Mouse (Mus musculus) lung, postnatal 14 days (tissue): ENCODE measurements around the gene Rpl3l.
"Not testable (repeated sequence)": the region's sequence is repeated elsewhere in the genome, so short reads cannot be mapped to it uniquely, and the experiment has no call there.

Source experiments
- DNase-seq: peaks from one replicate; pipeline ENCODE4 v3.0.0; 2021

Gene Rpl3l

DNA sequence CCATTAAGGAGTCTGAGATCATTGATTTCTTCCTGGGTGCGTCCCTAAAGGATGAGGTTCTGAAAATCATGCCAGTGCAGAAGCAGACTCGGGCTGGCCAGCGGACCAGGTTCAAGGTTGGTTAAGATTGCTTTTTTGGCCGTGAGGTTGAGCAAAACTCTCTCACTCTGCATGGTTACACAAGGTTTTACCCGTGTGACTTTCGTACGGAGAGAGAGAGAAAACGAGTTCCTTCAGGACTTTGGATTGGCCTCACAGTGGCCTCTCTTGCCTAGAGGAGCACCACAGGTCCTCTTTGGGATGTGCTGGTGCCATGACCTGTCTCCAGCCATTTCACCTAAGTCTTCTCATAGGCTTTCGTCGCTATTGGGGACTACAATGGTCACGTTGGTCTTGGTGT is 7.0 kb upstream of the Rpl3l start:
- DNase-seq, result not testable (repeated sequence)

GRCm38 (mm10) chr17:24721383-24721955 is 6.2 kb upstream of the Rpl3l start:
- not testable (repeated sequence) for DNase-seq

DNA sequence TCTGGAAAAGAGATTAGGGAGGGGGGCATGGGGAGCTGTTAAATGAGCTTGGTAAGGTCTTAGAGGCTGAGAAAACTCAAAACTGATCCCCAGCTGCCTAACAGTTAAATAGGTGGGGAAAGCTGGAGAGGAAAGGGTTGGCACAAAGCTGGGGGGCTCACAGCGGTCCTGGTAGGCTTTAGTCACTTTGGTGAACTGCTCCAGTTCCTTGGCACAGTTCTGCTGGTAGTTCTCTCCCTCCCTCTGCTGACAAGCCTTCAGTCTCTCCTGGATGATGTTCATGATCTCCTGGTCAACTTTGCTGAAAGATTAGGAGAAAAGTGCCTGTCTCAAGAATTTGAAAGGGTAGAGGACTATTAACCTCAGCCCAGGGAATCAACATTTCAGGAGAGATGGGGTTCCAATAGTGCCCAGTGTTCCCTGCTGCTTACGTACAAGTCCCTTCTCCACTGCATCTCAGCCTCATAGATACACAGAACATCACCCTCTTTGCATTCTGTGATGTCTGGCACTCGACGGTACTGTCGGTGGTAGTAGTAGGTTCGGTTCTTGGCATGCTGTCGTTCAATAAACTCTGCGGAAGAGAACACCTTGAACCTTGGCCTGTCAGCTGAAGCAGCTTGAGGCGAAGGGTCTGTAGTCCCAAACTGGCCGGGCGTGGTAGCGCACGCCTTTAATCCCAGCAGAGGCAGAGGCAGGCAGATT is 5.2 kb upstream of the Rpl3l start:
- no peak for DNase-seq

DNA sequence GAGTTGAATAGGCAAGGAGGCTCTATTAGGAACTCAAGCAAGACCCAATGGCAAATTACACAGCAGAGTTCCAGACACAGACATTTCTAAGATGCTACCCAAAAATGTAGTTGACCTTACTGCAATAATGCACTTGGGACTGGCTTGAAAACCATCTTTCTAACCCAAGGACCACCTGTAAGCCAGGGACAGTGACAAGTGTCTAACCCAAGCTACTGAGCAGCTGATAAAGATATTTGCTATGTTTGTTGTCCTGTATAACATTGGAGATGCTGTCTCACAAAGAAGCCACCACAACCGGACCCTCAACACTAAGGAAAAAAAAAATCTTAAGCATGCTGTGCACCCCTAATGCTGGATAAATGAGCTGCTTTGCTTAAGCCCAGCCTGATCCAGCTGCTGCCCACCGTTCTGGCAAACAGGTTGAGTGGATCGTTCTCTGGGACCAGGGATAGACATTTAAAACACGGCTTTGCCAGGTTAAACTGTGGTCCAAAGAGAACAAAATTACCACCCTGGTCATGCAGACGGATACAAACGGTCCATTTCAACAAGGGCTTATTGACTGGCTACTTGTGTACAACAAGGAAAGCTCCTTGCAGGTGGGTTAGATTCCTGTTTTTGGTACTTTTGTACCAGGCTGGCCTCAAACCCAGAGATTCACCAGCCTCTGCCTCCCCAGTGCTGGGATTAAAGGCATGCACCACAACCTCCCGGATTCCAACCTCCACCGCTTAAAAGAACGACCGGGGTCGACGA is 4.3 kb upstream of the Rpl3l start:
- DNase-seq, result no peak

- DNase-seq, result no peak
These were observed 3.8 kb upstream of the Rpl3l start for GRCm38 (mm10) chr17:24723881-24724180.

GRCm38 (mm10) chr17:24724184-24724583 is 3.4 kb upstream of the Rpl3l start, which contains the start of gene Ndufb10:
Ndufb10 (minus strand) TSS chr17:24724478.
- peak; percentile 99 for DNase-seq

DNA sequence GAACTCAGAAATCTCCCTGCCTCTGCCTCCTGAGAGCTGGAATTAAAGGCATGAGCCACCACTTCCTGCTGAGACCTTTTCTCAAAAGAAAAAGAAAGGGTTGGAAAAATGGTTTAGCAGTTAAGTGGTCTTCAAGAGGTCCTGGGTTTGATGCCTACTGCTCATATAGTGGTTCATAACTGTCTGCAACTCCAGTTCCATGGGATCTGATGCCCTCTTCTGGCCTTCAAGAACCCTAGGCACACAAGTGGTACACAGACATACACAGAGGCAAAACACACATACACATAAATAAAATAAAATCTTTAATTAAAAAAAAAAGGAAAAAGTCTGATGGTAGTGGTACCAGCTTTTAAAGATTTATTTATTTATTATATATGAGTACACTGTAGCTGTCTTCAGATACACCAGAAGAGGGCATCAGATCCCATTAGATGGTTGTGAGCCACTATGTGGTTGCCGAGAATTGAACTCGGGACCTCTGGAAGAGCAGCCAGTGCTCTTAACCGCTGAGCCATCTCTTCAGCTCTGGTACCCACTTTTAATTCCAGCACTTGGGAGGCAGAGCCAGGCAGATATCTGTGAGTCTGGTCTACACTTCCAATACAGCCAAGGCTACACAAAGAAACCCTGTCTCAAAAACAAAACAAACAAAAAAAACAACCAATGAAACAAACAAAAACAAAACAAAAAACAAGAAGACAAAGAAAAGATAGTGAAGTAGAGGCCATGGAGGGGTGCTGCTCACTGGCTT is 1.8 kb upstream of the Rpl3l start:
- DNase-seq, result no peak

DNA sequence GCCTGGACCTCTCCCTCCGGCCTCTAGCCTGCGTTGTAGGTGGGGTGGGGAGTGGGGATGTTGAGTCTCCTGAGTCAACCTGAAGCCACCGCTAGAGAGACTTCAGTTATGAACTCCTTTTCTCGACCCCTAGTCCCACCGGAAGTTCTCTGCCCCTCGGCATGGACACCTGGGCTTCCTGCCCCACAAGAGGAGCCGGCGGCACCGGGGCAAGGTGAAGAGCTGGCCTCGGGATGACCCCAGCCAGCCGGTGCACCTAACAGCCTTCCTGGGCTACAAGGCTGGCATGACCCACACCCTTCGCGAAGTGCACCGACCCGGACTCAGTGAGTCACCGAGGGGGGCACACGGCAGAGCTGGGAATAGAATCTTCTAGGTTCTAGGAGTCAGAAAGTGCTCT is 564 bp downstream of the Rpl3l start:
- DNase-seq, result no peak

DNA sequence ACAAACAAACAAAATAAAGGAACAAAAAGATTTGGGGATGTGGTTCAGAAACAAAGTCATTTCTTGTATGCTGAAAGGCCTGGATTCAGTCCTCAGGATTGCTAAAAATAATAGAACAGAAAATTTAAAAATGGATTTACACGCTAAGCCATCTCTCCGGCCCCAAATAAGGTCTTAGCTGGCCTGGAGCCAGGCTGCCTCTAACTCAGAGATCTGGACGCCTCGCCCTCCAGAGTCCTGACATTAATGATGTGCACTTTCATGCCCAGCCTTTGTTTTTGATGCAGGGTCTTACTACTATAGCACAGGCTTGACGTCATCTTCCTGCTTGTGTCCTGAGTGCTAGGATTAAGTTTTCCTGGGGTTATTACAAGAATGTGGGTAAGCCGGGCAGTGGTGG is 1.4 kb downstream of the Rpl3l start:
- DNase-seq, result no peak

DNA sequence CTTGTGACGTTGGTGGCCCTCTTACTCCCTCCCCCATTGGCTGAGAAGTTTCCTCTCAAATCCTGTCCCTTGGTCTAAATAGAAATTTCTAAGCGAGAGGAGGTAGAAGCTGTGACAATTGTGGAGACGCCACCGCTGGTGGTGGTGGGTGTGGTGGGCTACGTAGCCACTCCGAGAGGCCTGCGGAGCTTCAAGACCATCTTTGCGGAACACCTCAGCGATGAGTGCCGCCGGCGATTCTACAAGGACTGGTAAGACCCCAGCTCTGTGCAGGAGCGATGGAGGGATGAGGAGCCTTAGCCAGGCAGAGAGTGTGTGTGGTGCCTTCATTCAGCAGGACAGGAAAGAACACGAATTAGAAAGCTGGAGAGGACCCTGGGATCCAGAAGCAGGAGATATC is 3.2 kb downstream of the Rpl3l start:
- no peak for DNase-seq

GRCm38 (mm10) chr17:24732233-24732935 is 4.8 kb downstream of the Rpl3l start:
- DNase-seq, result no peak

DNA sequence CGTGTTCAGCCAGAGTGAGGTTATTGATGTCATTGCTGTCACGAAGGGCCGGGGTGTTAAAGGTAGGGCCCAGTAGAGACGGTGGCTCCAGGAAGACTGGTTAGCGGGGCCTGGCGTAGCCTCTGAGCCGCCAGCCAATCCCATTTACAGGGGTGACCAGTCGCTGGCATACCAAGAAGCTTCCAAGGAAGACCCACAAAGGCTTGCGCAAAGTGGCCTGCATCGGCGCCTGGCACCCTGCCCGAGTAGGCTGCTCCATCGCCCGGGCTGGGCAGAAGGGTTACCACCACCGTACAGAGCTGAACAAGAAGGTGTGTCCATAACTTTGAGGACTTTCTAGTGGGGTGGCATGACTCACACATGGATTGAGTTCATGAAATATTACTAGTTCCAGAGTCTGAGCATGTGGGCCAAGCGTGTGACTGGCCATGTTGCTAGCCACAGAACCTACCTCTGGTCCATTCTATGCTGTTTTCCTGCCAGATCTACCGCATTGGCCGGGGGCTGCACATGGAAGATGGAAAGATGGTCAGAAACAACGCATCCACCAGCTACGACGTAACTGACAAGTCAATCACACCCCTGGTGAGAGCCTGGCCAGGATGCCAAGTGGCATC is 5.9 kb downstream of the Rpl3l start:
- DNase-seq, result no peak

GRCm38 (mm10) chr17:24734513-24734912 is 6.9 kb downstream of the Rpl3l start:
- DNase-seq, result no peak

DNA sequence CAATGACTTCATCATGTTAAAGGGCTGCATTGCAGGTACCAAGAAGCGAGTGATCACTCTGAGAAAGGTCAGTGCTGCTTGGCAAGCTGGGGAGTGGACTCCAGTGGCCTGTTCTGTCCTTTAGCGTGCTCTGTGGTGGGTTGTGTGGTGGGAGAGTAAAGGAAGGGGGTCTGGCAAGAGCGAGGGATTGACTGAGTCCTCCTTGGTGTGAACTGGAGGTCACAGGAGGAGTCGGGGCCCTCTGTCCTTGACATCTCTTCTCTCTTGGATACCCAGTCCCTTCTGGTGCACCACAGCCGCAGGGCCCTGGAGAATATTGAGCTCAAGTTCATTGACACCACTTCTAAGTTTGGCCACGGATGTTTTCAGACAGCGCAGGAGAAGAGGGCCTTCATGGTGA is 7.8 kb downstream of the Rpl3l start:
- no peak for DNase-seq

GRCm38 (mm10) chr17:24736330-24737051 is 8.9 kb downstream of the Rpl3l start, which contains the start of gene Msrb1:
Msrb1 (plus strand) TSS chr17:24736642.
- peak; percentile 96 for DNase-seq

GRCm38 (mm10) chr17:24737135-24737810 is 9.7 kb downstream of the Rpl3l start:
- no peak for DNase-seq

- no peak for DNase-seq
These were observed 10.6 kb downstream of the Rpl3l start for GRCm38 (mm10) chr17:24738238-24738637.

GRCm38 (mm10) chr17:24739926-24740325 is 12.3 kb downstream of the Rpl3l start:
- DNase-seq, result no peak

- no peak for DNase-seq
These were observed 14.7 kb downstream of the Rpl3l start for GRCm38 (mm10) chr17:24742307-24742706.

DNA sequence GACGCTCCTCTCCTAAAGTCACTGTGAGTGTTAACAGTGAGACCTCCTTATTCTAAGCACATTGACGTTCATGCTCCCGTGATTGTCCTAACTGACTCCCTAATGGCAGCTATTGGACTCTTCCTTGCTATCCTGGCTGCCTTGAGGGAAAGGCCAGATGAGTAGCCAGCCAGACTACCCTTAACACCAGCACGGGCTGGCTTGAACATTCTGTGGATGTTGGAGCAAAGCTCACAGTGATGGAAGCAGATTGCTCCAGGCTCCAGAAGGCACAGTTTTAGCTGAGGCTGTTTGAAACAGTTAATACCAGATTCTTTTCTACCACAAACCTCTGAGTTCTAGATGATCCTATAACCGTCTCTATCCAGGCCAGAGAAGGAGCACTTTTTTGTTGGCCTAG is 16.3 kb downstream of the Rpl3l start:
- DNase-seq, result no peak

DNA sequence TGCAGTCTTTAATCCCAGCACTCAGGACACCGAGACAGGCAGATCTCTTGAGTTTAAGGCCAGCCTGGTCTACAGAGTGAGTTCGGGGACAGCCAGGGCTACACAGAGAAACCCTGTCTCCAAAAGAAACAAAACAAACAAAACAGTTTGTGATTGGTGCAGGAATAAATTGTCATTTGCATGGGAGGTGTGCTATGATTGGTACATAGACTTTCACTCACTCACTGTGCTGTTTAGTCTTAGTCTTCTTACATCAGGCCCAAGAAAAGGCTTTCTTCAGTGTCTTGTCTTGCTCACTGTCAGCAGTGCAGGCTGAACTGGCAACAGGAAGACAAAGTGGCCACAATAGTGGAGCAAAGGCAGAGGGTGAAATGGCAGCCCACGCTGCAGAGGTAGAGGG is 16.8 kb downstream of the Rpl3l start:
- DNase-seq, result no peak
